Mouse (Mus musculus) embryo, embryonic 10 days (tissue): Measurements from ENCODE around the gene Msh2.

ENCODE experiments used
- DNase-seq: peaks from one replicate; pipeline ENCODE4 v3.0.0-alpha.2; 2015; ENCODE audit warnings: low spot score

The Msh2 gene

DNA sequence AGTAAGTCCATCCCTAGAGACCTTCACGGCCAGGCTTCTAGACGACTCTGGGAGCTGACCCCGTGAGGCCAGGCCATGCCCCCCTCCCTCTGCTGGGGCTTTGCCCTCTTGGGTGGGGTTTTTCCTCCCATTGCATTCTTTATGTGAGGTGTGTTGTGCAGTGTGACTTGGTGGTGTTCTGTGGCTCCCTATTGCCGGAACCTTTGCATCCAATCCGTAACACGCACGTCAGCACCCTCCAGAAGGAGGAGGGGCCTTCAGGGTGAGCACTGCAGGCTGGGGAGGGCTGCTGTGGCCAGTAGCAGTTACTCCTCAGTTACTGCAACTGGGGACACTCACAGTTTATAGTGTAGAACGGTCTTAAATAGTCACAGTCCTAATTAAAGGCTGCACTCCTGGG, 28.0 kb downstream of the Msh2 start:
- no peak for DNase-seq

DNA sequence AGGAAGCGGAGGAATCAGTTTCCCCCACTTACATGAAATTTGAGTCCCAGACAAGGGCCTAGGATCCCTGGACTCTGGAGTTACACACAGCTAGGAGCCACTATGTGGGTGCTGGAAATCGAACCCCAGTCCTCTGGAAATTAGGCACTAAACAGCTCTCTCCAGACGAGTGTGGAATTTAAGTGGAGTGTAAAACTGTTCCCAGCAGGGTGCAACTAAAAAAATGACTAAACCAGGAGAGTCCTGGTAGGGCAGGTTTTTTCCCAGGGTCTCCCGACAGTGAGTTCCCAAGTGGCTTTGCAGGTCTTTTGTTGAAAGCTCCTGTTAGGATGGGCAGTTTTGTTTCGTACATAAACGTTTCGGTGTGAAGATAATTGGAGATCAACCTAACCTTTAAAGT, 52.6 kb downstream of the Msh2 start:
- DNase-seq, result no peak

- no peak for DNase-seq
Measured at GRCm38 (mm10) chr17:87726489-87727356, 54.6 kb downstream of the Msh2 start.

- DNase-seq, result no peak
Measured at GRCm38 (mm10) chr17:87731962-87732361, 59.8 kb downstream of the Msh2 start.

GRCm38 (mm10) chr17:87734471-87734870, 62.3 kb downstream of the Msh2 start:
- no peak for DNase-seq

GRCm38 (mm10) chr17:87737144-87737543, 65.0 kb downstream of the Msh2 start:
- DNase-seq, result no peak

DNA sequence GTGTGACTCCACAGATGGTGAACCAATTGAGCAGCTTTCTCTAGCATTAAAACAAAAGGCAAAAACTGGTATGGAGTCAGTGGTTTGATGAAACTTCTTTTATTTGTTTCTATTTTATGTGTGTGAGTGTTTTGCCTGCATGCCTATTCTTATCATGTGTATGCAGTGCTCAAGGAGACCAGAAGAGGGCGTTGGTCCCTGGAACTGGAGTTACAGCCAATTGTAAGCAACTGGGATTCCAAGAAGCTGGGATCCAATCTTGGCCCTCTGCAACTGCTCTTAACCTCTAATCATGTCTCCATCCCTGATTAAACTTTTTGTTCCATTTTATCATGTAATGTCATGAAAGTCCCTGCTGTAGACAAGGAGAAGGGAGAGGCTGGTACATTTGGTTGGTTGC, 67.7 kb downstream of the Msh2 start:
- DNase-seq, result no peak

DNA sequence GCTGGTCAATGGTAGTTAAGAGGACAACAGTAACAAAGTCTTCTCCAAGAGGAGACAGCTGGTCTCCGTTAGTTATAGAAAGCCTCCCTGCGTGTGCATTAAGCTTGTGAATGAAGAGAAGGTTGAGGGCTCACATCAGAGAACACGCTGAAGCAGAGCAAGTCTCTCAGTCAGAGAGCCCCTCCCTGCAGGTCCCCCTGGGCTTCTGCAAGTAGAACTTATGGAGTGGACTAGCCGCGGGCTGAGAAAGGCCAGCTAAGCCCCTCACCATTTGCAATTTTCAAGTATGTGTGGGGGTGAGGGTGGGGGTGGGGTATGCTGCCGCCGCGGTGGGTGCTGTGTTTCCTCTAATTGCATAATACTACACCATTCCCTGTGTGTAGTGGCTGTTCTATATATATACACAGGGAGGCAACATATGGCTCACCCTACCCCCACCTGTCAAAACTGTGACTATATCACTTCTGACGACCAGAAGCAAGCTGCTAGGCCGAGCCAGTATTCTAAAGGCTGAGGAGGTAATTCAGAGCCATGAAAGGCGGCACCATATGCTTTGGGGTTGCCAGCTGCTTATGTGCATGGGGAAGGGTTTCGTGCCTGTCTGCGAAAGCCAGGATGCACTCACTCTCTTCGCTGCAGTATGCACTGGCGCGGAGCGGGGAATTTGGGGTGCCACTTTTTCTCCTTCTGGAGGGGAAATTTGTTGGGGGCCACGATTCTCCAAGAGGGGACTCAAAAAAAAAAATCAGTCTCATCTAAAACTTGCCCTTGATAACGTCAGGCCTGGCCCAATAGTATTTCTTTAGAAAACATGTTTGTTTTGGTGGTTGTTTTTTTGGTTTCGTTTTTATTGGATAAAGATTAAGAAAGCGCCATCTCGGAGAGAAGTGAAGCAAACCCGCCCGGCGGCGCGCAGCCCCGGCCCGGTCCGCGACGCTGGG, 73.1 kb downstream of the Msh2 start:
- DNase-seq, result peak; percentile 39

DNA sequence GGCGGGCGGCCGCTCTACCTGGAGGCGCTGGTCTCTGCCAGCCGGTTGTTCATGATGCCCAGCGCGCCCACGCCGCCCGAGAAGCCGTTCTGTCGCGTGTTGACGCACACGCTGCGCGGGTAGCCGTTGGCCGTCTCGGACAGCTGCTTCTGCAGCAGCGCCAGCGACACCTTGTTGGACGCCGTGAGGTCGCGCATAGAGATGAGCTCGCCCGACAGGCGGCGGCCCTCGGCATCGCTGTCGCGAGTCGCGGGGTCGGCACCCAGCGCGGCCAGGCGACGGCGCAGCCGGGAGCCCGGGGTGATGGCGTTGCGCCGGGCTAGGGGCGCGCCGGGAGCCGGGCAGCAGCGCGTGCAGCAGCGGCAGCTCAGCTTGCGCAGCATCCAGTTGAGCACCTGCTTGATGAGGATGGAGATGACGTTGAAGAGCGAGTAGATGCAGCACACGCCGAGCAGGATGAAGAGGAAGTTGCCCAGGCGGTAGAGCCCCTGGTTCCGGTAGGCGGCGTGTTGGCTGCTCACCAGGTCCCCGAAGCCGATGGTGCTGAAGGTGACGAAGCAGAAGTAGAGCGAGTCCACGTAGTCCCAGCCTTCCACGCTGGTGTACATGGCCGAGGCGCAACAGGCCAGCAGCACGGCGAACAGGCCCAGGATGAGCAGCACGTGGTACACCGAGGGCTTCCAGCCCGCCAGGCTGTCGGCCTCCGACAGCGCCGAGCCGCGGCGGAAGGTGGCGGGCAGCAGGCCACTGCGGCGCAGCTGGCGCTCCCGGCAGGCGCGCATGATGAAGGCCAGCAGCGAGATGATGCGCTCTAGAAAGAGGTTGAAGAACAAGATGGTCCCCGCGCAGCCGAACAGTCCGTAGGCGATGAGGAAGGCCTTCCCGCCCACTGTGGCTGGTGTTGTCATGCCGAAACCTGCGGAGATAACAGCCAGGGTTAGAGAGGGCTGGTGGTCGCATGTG, 74.1 kb downstream of the Msh2 start:
- peak; percentile 65 for DNase-seq

GRCm38 (mm10) chr17:87760315-87760714, 88.2 kb downstream of the Msh2 start:
- no peak for DNase-seq

- no peak for DNase-seq
Measured at GRCm38 (mm10) chr17:87763146-87763545, 91.0 kb downstream of the Msh2 start.

- DNase-seq, result no peak
Measured at GRCm38 (mm10) chr17:87765031-87765430, 92.9 kb downstream of the Msh2 start.

- no peak for DNase-seq
Measured at GRCm38 (mm10) chr17:87766888-87767287, 94.8 kb downstream of the Msh2 start.

GRCm38 (mm10) chr17:87770766-87771165, 98.6 kb downstream of the Msh2 start:
- no peak for DNase-seq

GRCm38 (mm10) chr17:87773175-87773574, 101.0 kb downstream of the Msh2 start:
- DNase-seq, result no peak
